Mouse (Mus musculus): Measurements from ENCODE around the gene Tdrd1. TPM values are rescaled to one million over a fixed set of nuclear protein-coding genes. Genes with fewer than 3 reads are reported as not detected.

Tdrd1 gene
- polyA plus RNA-seq, 1 experiment from 2014 or later, result 1.0 TPM

DNA sequence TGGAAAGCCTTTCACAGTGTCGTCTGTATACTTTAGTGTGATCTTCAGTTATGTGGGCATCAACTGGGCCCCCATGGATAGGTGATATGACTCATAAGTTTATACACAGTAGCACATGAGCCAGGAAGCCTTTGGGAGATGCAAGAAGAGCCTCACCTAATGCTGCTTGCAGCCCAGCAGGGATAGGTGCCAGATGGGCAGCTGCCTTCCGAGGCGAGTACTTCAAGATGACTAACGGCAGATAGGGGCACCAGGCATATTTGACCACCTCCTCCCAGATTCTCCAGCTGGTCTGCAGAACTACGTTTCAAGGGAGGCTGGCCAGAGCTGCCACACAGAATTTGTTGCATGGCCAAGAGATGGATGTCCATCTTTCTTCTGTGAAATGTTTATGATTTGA, 67.3 kb downstream of the Tdrd1 start:
- H3K4me1 ChIP-seq (replicated peaks; ENCODE audit: control insufficient read depth, insufficient read depth, low read length), result no peaks in the 10 kb centered on the region
- no peaks in the 10 kb centered on the region for H3K9me3 ChIP-seq (ENCODE audit: control insufficient read depth, low read length)
- H3K27ac ChIP-seq (ENCODE audit: low read length), result no peak overlapping the region
- H3K4me2 ChIP-seq (ENCODE audit: low read length), result no peak overlapping the region
- H3K9ac ChIP-seq (replicated peaks; ENCODE audit: low read depth, low read length), result no peak overlapping the region
- WGBS, result 85% methylated on average over 5 of the region's 5 CpGs
- no peaks in the 10 kb centered on the region for H3K27me3 ChIP-seq (replicated peaks; ENCODE audit: control insufficient read depth, insufficient read depth, low read length)
- H3K4me3 ChIP-seq (replicated peaks; ENCODE audit: low read length), result no peak overlapping the region
- H3K36me3 ChIP-seq (ENCODE audit: control insufficient read depth, insufficient read depth), result no peaks in the 10 kb centered on the region
- no peak for ATAC-seq

DNA sequence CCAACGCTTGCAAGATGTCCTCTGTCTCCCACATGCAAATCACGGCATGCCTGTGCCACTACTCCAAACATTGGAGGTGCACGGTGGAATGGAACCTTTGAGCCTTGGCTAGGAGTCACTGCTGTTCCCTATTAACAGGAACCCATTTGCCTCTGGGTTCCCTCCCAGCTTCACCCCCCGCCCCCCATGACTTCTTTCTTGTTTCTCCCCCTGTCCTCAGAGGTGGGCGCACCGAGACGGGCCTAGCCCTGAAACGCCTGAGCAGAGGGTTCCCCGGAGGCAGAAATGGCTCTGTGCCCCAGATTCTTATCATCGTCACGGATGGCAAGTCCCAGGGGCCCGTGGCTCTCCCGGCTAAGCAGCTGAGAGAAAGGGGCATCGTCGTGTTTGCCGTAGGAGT, 71.6 kb downstream of the Tdrd1 start:
- Histone ChIP-seq H3K27me3 (replicated peaks; ENCODE audit: control insufficient read depth, insufficient read depth, low read length) (no peaks in the 10 kb centered on the region), H3K36me3 (ENCODE audit: control insufficient read depth, insufficient read depth) (no peaks in the 10 kb centered on the region)

DNA sequence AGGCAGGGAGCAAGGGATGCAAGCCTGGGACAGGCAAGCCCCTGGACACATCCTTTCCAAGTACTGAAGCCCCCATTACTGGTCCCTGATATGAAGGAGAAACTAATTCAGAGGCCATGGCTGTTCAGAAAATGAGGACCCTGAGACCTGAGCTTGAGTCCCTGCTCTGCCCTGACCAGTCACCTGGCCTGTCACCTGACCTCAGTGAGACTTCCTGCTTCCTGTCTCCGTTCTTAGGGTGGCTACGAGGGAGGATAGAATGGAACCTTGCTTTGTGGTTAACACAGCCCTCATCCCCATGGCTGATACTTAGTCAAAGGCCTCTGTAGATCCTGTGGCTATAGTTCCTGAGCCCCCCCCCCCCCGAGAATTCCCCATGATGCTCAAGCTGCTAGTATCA, 78.1 kb downstream of the Tdrd1 start:
- Histone ChIP-seq H3K4me2 (ENCODE audit: low read length) (no peak overlapping the region), H3K36me3 (ENCODE audit: control insufficient read depth, insufficient read depth) (no peaks in the 10 kb centered on the region), H3K4me3 (replicated peaks; ENCODE audit: low read length) (no peak overlapping the region), H3K27me3 (replicated peaks; ENCODE audit: control insufficient read depth, insufficient read depth, low read length) (no peaks in the 10 kb centered on the region), H3K4me1 (replicated peaks; ENCODE audit: control insufficient read depth, insufficient read depth, low read length) (no peaks in the 10 kb centered on the region), H3K27ac (ENCODE audit: low read length) (no peak overlapping the region), H3K9ac (replicated peaks; ENCODE audit: low read depth, low read length) (no peak overlapping the region), H3K9me3 (ENCODE audit: control insufficient read depth, low read length) (no peaks in the 10 kb centered on the region)
- ATAC-seq, result no peak
- WGBS, result 79% methylated on average over 3 of the region's 3 CpGs

More for the DNA sequence above, 71.6 kb downstream of the Tdrd1 start:
- 82% methylated on average over 16 of the region's 16 CpGs for WGBS
- Histone ChIP-seq H3K4me3 (replicated peaks; ENCODE audit: low read length) (no peak overlapping the region), H3K4me1 (replicated peaks; ENCODE audit: control insufficient read depth, insufficient read depth, low read length) (no peaks in the 10 kb centered on the region), H3K9me3 (ENCODE audit: control insufficient read depth, low read length) (no peaks in the 10 kb centered on the region), H3K27ac (ENCODE audit: low read length) (no peak overlapping the region), H3K4me2 (ENCODE audit: low read length) (no peak overlapping the region), H3K9ac (replicated peaks; ENCODE audit: low read depth, low read length) (no peak overlapping the region)
- no peak for ATAC-seq

DNA sequence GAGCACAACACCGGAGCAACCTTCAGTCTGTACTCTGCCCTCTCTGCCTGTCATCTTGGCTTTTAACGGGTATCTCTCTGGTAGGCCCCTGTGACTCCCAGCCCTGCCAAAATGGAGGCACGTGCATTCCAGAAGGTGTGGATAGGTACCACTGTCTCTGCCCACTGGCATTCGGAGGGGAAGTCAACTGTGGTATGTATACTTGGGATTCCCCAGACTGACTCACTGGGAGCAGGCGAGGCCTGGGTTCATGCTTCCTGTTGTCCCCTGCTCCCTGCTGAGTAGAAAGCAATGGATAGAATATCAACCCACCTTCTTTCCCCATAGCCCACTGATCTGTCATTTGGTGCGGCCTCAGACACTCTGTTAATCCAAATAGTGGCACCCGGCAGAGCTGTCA, 79.4 kb downstream of the Tdrd1 start:
- H3K9me3 ChIP-seq (ENCODE audit: control insufficient read depth, low read length), result no peaks in the 10 kb centered on the region
- H3K36me3 ChIP-seq (ENCODE audit: control insufficient read depth, insufficient read depth), result no peaks in the 10 kb centered on the region
- H3K4me1 ChIP-seq (replicated peaks; ENCODE audit: control insufficient read depth, insufficient read depth, low read length), result no peaks in the 10 kb centered on the region
- H3K4me3 ChIP-seq (replicated peaks; ENCODE audit: low read length), result no peak overlapping the region
- no peak overlapping the region for H3K4me2 ChIP-seq (ENCODE audit: low read length)
- no peaks in the 10 kb centered on the region for H3K27me3 ChIP-seq (replicated peaks; ENCODE audit: control insufficient read depth, insufficient read depth, low read length)
- H3K9ac ChIP-seq (replicated peaks; ENCODE audit: low read depth, low read length), result no peak overlapping the region
- no peak for ATAC-seq
- WGBS, result 84% methylated on average over 7 of the region's 7 CpGs
- no peak overlapping the region for H3K27ac ChIP-seq (ENCODE audit: low read length)

DNA sequence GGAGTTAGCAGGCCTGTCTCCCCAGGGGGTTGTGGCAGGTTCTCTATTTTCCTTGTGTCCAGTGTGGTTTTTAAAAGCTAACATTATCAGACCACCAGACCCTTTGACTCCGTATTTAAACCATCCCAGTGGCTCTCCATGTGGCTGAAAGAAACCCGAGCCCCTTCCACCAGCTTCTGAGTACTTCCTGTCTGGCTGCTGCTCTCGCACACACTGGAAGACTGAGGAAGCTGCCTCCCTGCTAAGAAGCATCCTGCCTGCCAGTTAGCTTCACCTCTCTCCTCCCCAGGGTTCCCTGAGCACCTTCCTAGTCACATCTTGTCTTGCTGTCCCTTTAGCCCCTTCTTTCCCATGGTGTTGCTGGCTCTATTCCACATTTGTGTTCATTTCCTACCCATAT, 81.8 kb downstream of the Tdrd1 start:
- Histone ChIP-seq H3K4me2 (ENCODE audit: low read length) (no peak overlapping the region), H3K36me3 (ENCODE audit: control insufficient read depth, insufficient read depth) (no peaks in the 10 kb centered on the region), H3K9ac (replicated peaks; ENCODE audit: low read depth, low read length) (no peak overlapping the region), H3K4me3 (replicated peaks; ENCODE audit: low read length) (no peak overlapping the region), H3K27me3 (replicated peaks; ENCODE audit: control insufficient read depth, insufficient read depth, low read length) (no peaks in the 10 kb centered on the region), H3K27ac (ENCODE audit: low read length) (no peak overlapping the region), H3K4me1 (replicated peaks; ENCODE audit: control insufficient read depth, insufficient read depth, low read length) (no peaks in the 10 kb centered on the region), H3K9me3 (ENCODE audit: control insufficient read depth, low read length) (no peaks in the 10 kb centered on the region)
- no peak for ATAC-seq
- WGBS, result 69% methylated on average over 3 of the region's 3 CpGs

DNA sequence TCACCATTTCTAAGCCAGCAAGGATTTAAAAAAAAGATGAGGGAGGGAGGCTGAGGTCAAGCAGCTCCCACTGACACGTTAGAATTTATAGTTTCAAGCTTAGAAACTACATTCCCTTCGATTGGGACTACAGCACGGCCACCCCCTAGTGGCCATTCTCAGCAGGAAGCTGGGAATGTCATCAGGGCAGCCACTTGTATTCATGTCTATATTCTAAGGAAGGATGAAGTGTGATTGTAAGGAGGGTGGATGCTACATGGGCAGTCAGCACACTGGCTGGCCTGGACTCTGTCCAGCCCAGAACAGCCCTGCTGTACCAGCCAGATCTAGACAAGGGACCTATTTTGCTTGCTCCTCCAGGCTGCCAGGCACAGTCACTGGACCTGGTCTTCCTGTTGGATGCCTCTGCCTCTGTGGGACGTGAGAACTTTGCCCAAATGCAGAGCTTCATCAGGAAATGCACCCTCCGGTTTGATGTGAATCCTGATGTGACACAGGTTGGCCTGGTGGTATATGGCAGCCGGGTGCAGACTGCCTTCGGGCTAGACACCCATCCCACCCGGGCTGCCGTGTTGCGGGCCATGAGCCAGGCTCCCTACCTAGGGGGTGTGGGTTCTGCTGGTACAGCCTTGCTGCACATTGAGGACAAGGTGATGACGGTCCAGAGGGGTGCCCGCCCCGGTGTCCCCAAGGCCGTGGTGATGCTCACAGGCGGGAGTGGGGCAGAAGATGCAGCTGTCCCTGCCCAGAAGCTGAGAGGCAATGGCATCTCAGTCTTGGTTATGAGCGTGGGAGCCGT, 82.7 kb downstream of the Tdrd1 start:
- Histone ChIP-seq H3K4me1 (replicated peaks; ENCODE audit: control insufficient read depth, insufficient read depth, low read length) (no peaks in the 10 kb centered on the region), H3K9ac (replicated peaks; ENCODE audit: low read depth, low read length) (no peak overlapping the region), H3K27me3 (replicated peaks; ENCODE audit: control insufficient read depth, insufficient read depth, low read length) (no peaks in the 10 kb centered on the region), H3K4me2 (ENCODE audit: low read length) (no peak overlapping the region), H3K4me3 (replicated peaks; ENCODE audit: low read length) (no peak overlapping the region), H3K27ac (ENCODE audit: low read length) (no peak overlapping the region), H3K9me3 (ENCODE audit: control insufficient read depth, low read length) (no peaks in the 10 kb centered on the region), H3K36me3 (ENCODE audit: control insufficient read depth, insufficient read depth) (no peaks in the 10 kb centered on the region)
- ATAC-seq, result peak; percentile 23; the same call in 1 of the 2 replicates
- WGBS, result 76% methylated on average over 17 of the region's 17 CpGs

DNA sequence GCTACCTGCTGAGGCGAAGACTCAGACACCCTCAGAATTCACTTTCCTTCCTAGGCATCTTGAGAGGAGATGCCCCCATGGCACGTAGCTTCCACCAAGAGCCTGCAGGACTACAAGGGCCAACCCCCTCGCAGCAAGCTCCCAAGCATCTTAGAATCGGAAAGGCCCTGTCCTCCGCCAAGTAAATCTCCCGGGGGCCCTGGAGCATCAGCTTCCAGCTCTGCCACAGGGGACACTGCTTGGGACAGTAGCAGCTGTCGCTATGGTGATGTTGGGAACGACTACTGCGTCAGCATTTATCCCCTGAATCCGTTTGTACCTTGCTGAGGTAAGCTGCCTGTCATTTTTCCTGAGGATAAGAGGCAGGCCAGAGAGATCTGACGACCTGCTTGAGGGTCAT, 84.6 kb downstream of the Tdrd1 start:
- no peak overlapping the region for H3K27ac ChIP-seq (ENCODE audit: low read length)
- 64% methylated on average over 11 of the region's 11 CpGs for WGBS

DNA sequence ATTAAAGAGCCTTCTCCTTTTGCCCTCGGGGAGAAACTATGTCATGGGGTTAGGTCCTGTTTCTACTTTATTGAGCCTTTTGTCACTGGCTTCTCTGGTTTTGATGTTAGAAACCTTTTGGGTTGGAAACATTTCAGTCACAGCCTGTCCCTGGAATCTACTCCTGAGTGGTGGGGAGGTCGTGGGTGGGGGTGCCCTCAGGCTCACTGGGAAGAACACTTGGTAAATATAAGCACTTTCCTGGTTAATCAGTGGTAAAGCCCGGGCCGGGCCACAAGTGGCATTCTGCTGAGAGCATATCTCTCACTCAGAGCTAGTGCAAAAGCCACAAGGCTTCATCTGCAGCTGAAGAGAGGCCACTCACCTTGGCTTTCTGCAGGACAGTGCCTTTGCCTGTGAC, 87.8 kb downstream of the Tdrd1 start:
- H3K4me1 ChIP-seq (replicated peaks; ENCODE audit: control insufficient read depth, insufficient read depth, low read length), result no peaks in the 10 kb centered on the region
- WGBS, result 87% methylated on average over 4 of the region's 4 CpGs
- H3K4me3 ChIP-seq (replicated peaks; ENCODE audit: low read length), result no peak overlapping the region
- H3K27me3 ChIP-seq (replicated peaks; ENCODE audit: control insufficient read depth, insufficient read depth, low read length), result no peaks in the 10 kb centered on the region
- H3K9me3 ChIP-seq (ENCODE audit: control insufficient read depth, low read length), result no peaks in the 10 kb centered on the region
- H3K4me2 ChIP-seq (ENCODE audit: low read length), result no peak overlapping the region
- H3K9ac ChIP-seq (replicated peaks; ENCODE audit: low read depth, low read length), result no peak overlapping the region
- ATAC-seq, result no peak
- no peak overlapping the region for H3K27ac ChIP-seq (ENCODE audit: low read length)
- H3K36me3 ChIP-seq (ENCODE audit: control insufficient read depth, insufficient read depth), result no peaks in the 10 kb centered on the region

More for the DNA sequence above, 84.6 kb downstream of the Tdrd1 start:
- Histone ChIP-seq H3K9me3 (ENCODE audit: control insufficient read depth, low read length) (no peaks in the 10 kb centered on the region), H3K9ac (replicated peaks; ENCODE audit: low read depth, low read length) (no peak overlapping the region), H3K4me2 (ENCODE audit: low read length) (no peak overlapping the region), H3K4me1 (replicated peaks; ENCODE audit: control insufficient read depth, insufficient read depth, low read length) (no peaks in the 10 kb centered on the region), H3K36me3 (ENCODE audit: control insufficient read depth, insufficient read depth) (no peaks in the 10 kb centered on the region), H3K27me3 (replicated peaks; ENCODE audit: control insufficient read depth, insufficient read depth, low read length) (no peaks in the 10 kb centered on the region), H3K4me3 (replicated peaks; ENCODE audit: low read length) (no peak overlapping the region)
- ATAC-seq, result no peak

DNA sequence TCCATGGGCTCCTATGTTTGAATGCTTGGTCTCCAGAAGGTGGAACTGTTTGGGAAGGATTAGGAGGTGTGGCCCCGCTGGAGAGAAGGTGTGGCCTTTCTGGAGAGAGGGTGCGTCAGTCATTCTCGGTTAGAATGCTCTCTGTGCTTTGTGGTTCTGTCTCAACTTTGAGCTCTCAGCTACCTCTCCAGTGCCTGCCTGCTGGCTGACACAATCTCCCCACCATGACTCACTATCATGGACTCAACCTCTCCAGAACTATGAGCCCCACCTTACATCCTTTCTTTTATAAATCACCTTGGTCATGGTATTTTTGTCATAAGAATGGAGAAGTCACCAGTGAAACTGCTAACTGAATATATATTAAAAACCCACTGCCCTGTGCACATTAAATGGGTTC, 88.6 kb downstream of the Tdrd1 start:
- H3K9me3 ChIP-seq (ENCODE audit: control insufficient read depth, low read length), result no peaks in the 10 kb centered on the region
- no peak overlapping the region for H3K9ac ChIP-seq (replicated peaks; ENCODE audit: low read depth, low read length)
- ATAC-seq, result no peak
- no peak overlapping the region for H3K4me2 ChIP-seq (ENCODE audit: low read length)
- H3K4me3 ChIP-seq (replicated peaks; ENCODE audit: low read length), result no peak overlapping the region
- H3K36me3 ChIP-seq (ENCODE audit: control insufficient read depth, insufficient read depth), result no peaks in the 10 kb centered on the region
- H3K27me3 ChIP-seq (replicated peaks; ENCODE audit: control insufficient read depth, insufficient read depth, low read length), result no peaks in the 10 kb centered on the region
- H3K4me1 ChIP-seq (replicated peaks; ENCODE audit: control insufficient read depth, insufficient read depth, low read length), result no peaks in the 10 kb centered on the region
- WGBS, result 98% methylated on average over 3 of the region's 3 CpGs
- H3K27ac ChIP-seq (ENCODE audit: low read length), result no peak overlapping the region

DNA sequence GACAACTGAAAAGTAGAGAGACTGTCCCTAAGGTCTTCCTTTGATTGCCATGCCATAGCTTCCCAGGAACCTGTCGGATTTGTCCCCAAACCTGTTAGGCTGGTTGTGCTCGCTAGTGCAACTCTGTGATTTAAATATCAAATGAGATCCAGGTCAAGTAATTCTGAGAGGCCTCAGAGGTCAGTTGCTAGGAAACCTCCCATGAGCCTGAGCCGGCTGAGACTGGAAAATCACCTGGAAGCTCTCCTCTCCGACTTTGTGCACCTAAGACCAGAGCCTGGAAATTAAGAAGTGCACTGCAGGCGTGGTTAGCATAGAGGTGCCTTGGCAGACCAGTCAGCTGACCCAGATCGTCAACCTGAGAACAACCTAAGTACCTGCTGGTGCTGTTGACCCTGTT, 89.1 kb downstream of the Tdrd1 start:
- 60% methylated on average over 6 of the region's 6 CpGs for WGBS
- H3K4me3 ChIP-seq (replicated peaks; ENCODE audit: low read length), result no peak overlapping the region

More for the DNA sequence above, 89.1 kb downstream of the Tdrd1 start:
- Histone ChIP-seq H3K27me3 (replicated peaks; ENCODE audit: control insufficient read depth, insufficient read depth, low read length) (no peaks in the 10 kb centered on the region), H3K36me3 (ENCODE audit: control insufficient read depth, insufficient read depth) (no peaks in the 10 kb centered on the region), H3K9ac (replicated peaks; ENCODE audit: low read depth, low read length) (no peak overlapping the region), H3K27ac (ENCODE audit: low read length) (no peak overlapping the region), H3K4me2 (ENCODE audit: low read length) (no peak overlapping the region), H3K9me3 (ENCODE audit: control insufficient read depth, low read length) (no peaks in the 10 kb centered on the region), H3K4me1 (replicated peaks; ENCODE audit: control insufficient read depth, insufficient read depth, low read length) (no peaks in the 10 kb centered on the region)
- no peak for ATAC-seq

All from forebrain, embryonic 16.5 days (tissue).